Mouse (Mus musculus) lung, postnatal 14 days (tissue): ENCODE results near the gene Rab5if.
A peak's percentile ranks its signal among the peaks of the same experiment; 100 is the strongest.
"Not testable (repeated sequence)": the region's sequence is repeated elsewhere in the genome, so short reads cannot be mapped to it uniquely, and the experiment has no call there.

ENCODE experiments used
- DNase-seq: peaks from one replicate; pipeline ENCODE4 v3.0.0; 2021

The Rab5if gene

GRCm38 (mm10) chr2:156856311-156856710 is 6.6 kb upstream of the Rab5if start:
- no peak for DNase-seq

- no peak for DNase-seq
Measured at GRCm38 (mm10) chr2:156857385-156857791, 5.5 kb upstream of the Rab5if start.

- DNase-seq = no peak
Measured at GRCm38 (mm10) chr2:156857835-156858234, 5.1 kb upstream of the Rab5if start, which contains the start of gene 4930518I15Rik. TSS of gene 4930518I15Rik (minus strand) at chr2:156857946.

GRCm38 (mm10) chr2:156858671-156859070 is 4.3 kb upstream of the Rab5if start:
- DNase-seq = no peak

GRCm38 (mm10) chr2:156862041-156862717 is 749 bp upstream of the Rab5if start:
- peak; percentile 42 for DNase-seq

- DNase-seq = peak; percentile 75
Measured at GRCm38 (mm10) chr2:156863487-156864160, 696 bp downstream of the Rab5if start.

- no peak for DNase-seq
Measured at GRCm38 (mm10) chr2:156864481-156864880, 1.6 kb downstream of the Rab5if start.

GRCm38 (mm10) chr2:156868994-156869393 is 6.1 kb downstream of the Rab5if start:
- no peak for DNase-seq

- no peak for DNase-seq
Measured at GRCm38 (mm10) chr2:156869554-156869953, 6.6 kb downstream of the Rab5if start.

- DNase-seq = peak; percentile 46
Measured at GRCm38 (mm10) chr2:156870519-156870918, 7.6 kb downstream of the Rab5if start.

GRCm38 (mm10) chr2:156873629-156874028 is 10.7 kb downstream of the Rab5if start:
- peak; percentile 64 for DNase-seq

- DNase-seq = no peak
Measured at GRCm38 (mm10) chr2:156874047-156874759, 11.3 kb downstream of the Rab5if start.

- DNase-seq = no peak
Measured at GRCm38 (mm10) chr2:156874760-156875510, 12.0 kb downstream of the Rab5if start.

GRCm38 (mm10) chr2:156877726-156878125 is 14.8 kb downstream of the Rab5if start:
- peak; percentile 43 for DNase-seq

- no peak for DNase-seq
Measured at GRCm38 (mm10) chr2:156879541-156879940, 16.6 kb downstream of the Rab5if start.

- no peak for DNase-seq
Measured at GRCm38 (mm10) chr2:156882431-156883001, 19.6 kb downstream of the Rab5if start.

- no peak for DNase-seq
Measured at GRCm38 (mm10) chr2:156884396-156885211, 21.7 kb downstream of the Rab5if start.

GRCm38 (mm10) chr2:156885666-156886065 is 22.7 kb downstream of the Rab5if start:
- DNase-seq = not testable (repeated sequence)

- DNase-seq = no peak
Measured at GRCm38 (mm10) chr2:156886084-156886631, 23.2 kb downstream of the Rab5if start.

- DNase-seq = no peak
Measured at GRCm38 (mm10) chr2:156887017-156887416, 24.1 kb downstream of the Rab5if start, which contains the start of gene Sla2. TSS of gene Sla2 (minus strand) at chr2:156887192.

GRCm38 (mm10) chr2:156888490-156888889 is 25.6 kb downstream of the Rab5if start:
- DNase-seq = no peak
